Mouse (Mus musculus): ENCODE measurements around the gene Ccdc148.
A peak's percentile ranks its signal among the peaks of the same experiment; 100 is the strongest.

The Ccdc148 gene

GRCm38 (mm10) chr2:58906814-58907516 is 253.5 kb downstream of the Ccdc148 start:
- no peak for DNase-seq

- DNase-seq, result no peak
Measured at GRCm38 (mm10) chr2:58905057-58905456, 255.4 kb downstream of the Ccdc148 start.

DNA sequence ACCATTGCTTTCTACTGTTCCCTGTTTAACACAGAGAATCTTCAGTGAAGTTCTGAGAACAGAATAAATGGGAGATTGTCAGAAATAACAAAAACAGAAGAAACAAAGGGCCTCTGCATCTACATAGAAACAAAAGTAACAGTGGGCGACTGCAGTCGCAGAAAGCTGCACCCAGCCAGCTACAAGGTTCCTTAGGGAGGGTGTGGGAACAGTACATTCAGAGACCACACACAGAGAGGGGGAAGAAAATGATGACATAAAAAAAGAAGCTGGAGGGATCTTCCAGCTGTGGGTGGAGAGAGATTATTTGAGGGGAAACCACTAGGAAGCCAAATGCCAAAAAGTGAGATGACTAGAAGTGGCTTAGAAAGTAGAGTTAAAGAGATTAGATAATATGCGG is 280.6 kb downstream of the Ccdc148 start:
- DNase-seq, result peak; percentile 28

- no peak for DNase-seq
Measured at GRCm38 (mm10) chr2:58859134-58859533, 301.3 kb downstream of the Ccdc148 start, which contains the start of gene Gm11099. Gene Gm11099 (plus strand): TSS chr2:58859434.

DNA sequence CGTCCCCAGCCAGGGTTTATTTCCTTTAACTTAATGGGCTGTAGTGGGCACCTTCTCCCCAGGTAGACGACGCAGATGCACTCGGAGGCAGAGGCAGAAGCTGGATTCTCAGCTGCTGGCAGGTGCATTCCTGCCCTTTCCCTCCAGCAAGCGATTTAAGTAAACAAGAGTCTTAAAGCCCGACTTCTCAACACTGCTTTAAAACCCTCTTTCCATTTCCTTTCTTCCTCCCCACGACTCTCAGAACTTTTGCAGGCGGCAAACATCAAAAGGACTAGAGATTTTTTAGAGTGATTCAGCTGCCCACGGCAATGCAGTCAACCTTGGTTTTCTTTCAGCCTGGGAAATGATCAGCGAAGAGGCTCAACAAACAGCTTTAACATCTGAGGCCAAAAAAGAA is 316.0 kb downstream of the Ccdc148 start:
- DNase-seq, result no peak

- DNase-seq, result no peak
Measured at GRCm38 (mm10) chr2:58842443-58842842, 318.0 kb downstream of the Ccdc148 start.

GRCm38 (mm10) chr2:58841021-58841420 is 319.5 kb downstream of the Ccdc148 start:
- no peak for DNase-seq

DNA sequence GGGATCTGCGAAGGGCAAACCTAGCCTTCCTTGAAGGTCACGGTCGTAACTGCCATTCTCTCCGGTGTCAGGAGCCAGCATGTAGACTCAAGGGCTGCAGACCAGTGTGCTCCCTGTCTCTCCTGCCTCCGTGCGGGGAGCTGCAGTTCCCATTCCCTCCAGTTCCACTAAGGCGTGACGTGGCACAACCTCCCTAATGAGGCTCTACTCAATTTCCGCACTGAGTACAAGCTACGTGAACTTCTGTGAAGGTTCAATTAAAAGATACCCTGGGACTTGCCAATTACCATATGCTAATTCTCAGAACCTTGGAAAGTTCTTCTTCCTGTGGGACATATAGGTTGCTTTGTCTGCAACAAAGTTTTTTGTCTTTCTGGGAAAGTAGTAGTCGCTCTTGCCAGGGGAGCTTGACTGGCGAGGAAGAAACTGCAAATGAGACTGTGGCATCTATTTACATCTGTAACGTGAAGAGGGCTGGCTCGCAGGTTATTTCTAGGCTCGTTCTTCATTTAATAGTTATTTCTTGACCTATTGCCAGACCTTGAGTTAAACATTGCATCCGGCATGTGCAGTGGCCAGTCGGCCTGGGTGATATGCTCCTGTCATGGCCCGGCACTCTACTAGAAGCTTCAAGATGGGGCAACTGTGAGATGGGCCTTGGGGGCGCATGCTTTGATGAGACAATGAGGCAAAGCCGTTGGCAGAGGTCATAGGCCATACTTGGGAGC is 328.1 kb downstream of the Ccdc148 start:
- DNase-seq, result no peak

DNA sequence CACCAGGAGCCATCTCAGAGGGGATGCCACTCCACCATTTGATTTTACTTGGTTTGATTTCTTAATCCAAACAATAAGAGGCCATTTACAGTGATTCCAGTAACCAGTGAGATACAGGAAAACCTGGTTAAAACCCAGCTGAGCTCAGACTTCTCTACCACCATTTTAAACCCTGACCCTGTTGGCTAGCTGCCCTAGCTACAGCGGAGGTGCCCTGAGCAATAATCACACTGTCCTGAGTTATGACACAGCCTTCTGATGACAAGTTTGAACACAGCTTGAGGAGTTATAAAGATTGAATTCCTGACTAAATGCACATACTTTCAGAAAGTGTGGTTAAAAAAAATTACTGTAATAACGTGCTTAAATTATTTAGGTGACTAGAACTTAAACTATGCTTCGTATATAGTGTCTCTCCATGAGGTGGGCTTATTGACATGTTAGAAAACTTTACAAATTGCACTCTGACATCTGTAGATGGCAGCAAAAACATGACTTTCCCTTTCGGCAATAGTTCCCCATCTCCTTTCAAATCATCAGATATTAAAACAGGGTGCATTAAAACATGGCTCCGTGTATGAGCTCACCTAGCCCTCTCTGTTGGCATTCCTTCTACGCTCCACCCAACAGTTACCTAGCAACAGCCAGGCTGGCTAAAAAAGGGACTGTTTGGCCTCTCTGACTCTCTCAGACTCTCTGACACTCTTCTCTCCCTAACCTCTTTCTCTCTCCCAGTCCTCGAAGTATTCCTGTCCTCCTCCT is 330.3 kb downstream of the Ccdc148 start:
- peak; percentile 14 for DNase-seq

DNA sequence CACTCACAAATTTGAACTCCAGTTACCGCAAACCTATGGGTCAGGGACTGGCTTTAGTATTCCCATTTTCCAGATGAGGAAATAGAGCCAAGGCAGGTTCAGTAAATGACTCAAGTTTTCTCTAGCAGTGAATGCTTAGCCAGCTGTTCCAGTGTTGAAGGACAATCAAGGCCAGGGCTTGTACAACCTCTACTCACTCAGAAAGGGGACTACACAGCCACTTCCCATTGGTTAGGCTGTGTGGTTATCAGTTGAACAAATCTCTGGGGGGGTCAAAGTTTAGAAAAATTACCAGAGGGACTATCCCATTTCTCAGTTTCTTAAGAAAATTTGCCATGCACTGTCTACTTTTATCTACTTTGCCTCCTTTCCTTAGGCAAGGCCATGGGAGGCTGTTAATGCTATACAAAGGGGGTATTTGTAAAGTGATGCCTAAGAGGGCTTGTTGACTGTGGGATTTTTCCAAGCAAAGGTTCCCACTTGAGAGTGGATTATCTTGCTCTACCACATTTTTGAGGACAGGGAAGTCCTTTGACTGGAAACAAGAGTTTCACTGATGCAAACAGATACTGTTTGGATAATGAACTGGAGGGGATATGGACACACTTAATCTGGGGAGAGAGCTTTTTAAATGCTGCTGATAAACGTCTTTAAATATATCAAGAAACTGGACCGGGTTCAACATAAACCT is 331.4 kb downstream of the Ccdc148 start:
- no peak for DNase-seq

DNA sequence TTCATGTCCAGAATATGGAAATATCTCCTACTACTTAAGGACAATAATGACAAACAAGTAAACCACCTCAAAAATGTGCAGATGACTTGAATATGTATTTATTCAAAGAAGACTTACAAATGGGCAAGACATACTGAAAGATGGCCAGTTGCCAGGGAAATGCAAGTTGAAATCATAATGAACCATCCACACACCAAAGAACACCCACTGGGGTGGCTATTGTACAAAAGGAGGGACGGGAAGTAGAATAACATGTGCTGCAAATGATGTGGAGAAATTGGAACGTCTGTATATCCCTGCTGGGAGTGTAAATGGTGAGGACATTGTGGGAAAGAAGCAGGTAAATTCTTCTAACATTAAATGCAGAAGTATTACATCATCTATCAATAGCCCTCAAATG is 347.5 kb downstream of the Ccdc148 start:
- DNase-seq, result no peak

DNA sequence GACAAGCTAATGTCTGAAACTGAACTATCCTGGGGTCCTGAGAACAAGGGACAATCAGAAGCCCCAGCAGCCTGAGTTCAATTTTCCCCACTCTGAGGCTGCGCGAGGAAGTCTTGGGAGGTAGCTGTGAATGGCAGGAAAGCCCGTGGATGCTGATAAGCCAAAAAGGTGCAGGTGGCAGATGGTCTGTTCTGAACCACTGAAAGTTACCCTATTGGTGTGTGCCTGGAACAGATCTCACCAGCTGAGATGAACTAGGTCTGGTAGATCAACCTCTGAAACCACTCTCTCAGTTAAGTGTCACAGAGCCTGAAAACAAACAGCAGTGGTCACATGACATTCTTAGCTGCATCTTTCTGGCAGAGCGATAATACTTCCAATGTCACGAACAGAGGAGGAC is 360.9 kb downstream of the Ccdc148 start:
- no peak for DNase-seq

GRCm38 (mm10) chr2:58799126-58799525 is 361.4 kb downstream of the Ccdc148 start:
- DNase-seq, result no peak

GRCm38 (mm10) chr2:58797506-58797905 is 363.0 kb downstream of the Ccdc148 start:
- no peak for DNase-seq

DNA sequence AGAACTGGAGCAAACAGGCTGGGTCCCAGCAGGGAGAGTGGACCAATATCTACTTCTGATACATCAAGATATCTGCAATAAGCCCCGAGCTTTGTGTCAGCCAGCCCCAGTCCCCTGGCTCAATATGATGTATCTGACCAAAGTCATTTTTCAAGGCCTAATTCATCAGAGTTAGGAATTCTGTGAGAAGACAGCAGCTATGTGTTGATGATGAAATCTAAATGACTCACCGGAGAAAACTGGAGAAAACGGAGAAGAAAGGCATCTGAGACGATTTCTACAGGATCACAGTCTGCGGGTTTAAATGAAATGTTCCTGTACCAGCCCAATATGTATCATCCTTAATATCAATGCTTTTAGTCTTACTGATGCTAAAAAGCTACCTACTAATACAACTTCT is 365.1 kb downstream of the Ccdc148 start:
- no peak for DNase-seq

- no peak for DNase-seq
Measured at GRCm38 (mm10) chr2:58794489-58794888, 366.0 kb downstream of the Ccdc148 start.

DNA sequence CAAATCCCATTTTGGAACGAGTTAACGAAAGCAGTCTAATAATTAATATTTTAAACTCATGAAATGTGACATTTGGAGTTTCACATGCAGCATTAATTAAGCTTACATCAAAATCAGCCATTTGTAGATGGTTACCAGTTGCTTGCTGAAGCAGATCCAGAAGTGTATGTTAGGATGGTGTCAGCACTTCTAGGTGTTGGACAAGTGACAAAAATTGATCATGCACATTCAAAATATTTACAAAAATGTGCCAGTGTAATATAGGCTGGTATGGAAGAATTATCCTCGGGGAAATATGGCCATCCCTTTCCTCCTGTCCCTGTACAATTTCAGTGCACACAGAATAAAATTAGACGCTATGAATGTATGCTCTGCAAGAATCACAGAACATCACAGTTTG is 370.1 kb downstream of the Ccdc148 start:
- no peak for DNase-seq

DNA sequence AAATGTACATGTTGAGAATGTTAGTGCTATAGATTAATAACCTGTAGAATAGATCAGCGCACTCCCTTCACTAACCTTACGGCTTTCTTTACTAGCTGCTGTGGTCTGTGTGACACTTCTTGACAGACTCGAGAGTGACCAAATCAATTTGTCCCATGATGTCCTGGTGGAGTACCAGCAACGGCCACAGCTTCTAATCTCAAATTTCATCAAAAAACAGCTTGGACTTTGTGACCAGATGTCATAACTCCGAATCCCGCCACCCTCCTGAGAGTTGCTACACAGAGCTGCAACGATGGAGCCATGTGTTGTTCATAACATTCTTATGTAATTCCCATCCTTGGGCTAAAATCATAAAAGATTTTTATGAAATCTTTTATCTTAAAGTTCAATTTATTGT is 370.5 kb downstream of the Ccdc148 start:
- no peak for DNase-seq

GRCm38 (mm10) chr2:58787360-58787759 is 373.1 kb downstream of the Ccdc148 start:
- no peak for DNase-seq

DNA sequence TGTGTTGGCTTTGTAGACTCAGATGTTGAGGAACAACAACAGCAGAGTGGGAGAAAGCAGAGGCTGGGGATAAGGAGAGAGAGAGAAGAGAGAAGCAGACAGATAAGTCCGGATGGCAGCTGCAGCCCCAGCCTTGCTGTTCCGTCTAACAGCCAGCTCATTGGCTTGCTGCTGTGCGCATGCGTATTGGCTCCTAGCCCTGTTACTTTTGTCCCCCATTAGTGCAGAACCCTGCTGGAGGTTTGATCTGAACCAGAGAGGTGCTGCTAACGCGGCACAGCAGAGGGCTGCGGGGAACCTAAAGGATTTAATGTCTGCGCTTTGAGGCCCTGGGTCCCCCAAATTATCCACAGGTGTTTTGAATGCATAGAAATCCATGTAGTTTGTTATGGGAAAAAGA is 373.8 kb downstream of the Ccdc148 start:
- no peak for DNase-seq

GRCm38 (mm10) chr2:58786177-58786576 is 374.3 kb downstream of the Ccdc148 start:
- no peak for DNase-seq

DNA sequence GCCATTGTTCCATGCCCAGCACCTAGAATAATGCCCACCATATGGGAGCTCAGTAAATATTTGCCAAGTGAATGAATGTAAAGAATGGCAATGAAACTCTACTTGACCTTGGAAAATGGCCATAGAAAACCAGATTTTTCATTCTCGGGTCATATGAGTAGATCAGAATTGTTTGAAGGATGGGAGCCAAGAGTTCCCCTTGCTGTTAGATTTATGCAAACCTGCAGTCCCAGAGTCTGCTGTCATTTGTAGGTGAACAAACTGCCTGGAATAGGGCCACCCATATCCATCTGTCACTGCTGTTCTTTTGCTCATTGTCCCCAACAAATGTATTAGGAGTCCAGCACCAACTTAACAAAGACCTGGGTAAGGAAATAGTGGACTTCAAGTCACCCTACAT is 377.0 kb downstream of the Ccdc148 start:
- DNase-seq, result no peak

GRCm38 (mm10) chr2:58778986-58779495 is 381.4 kb downstream of the Ccdc148 start:
- DNase-seq, result no peak

Data from right cerebral cortex, adult 18-20 months (tissue).